In the genomic region with DNA sequence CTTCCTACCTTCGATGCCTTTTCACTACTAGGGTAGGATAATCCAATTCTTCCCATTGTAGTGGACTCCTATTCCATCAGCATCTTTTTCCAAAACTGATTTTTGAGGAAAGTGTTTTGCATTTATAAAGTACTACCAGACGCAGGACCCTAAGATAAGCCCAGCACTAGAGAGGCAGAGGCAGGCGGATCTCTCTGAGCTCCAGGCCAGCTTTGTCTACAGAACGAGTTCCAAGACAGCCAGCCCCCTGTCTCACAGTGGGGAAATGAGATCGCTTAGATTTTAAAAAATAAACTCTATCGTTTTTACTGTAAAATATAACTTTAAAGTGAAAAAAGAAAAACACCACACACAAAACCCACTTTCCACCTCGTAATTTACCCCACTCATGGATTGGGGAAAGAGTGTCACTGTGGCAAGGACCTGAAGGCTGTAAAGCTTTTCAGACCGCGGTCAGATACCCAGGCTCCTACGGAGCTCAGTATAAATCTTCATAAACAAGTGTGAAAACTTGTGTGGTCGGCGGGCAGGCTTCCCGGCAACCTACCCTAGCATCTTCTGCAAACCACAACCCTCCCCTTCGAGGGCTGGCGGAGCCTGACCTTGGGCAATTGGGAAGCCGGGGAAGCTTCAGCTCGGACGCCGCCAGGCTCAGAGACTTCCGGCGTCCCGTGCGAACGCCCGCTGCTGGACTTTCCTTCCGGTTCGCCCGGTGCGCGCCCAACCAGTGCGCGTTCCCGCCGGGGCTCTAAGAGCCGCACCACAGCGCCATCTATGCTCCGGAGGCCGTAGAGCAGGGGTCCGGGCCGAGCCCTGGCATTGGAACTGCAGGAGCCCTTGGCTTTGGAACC, we compare ENCODE assay signal across 7 mouse cellular contexts. TPM values are rescaled to one million over a fixed set of nuclear protein-coding genes. Genes with fewer than 3 reads are reported as not detected.
DNase-seq lines count a peak whose midpoint lies in the region; ATAC-seq and TF ChIP-seq lines count a peak whose summit lies in the region.

A gene (minus strand): TSS at position 747 of the 851 bp plus-strand sequence.

- peak; percentile 78 for TF ChIP-seq CTCF in kidney, adult 2 months (conservative IDR thresholded peaks at IDR 0.05; ENCODE audit: insufficient read depth, insufficient read length, low read depth, low read length)
- TF ChIP-seq CTCF in spleen, adult 2 months (IDR thresholded peaks at IDR 0.05; ENCODE audit: extremely low read depth, insufficient read depth, insufficient read length, insufficient replicate concordance), result peak; percentile 81

- H3K27me3 ChIP-seq in embryonic facial prominence, embryonic 11.5 days (ENCODE audit: control insufficient read depth, insufficient read depth, low read length), result no peaks in the 10 kb centered on the region
- no peaks in the 10 kb centered on the region for H3K27me3 ChIP-seq in kidney, adult 2 months (replicated peaks; ENCODE audit: control insufficient read depth, insufficient read depth, low read length)
- H3K27me3 ChIP-seq in limb, embryonic 12.5 days, result peaks cover 8% of the 10 kb centered on the region
- no peaks in the 10 kb centered on the region for H3K27me3 ChIP-seq in midbrain, embryonic 15.5 days (replicated peaks)
- no peaks in the 10 kb centered on the region for H3K27me3 ChIP-seq in spleen, adult 2 months (ENCODE audit: control insufficient read depth, insufficient read depth, low read length)

- peak; percentile 90 for ATAC-seq in embryonic facial prominence, embryonic 11.5 days (replicated peaks; ENCODE audit: insufficient number of reproducible peaks, low FRiP score, low TSS enrichment, low read depth)
- peak; percentile 88 for ATAC-seq in limb, embryonic 12.5 days (ENCODE audit: insufficient number of reproducible peaks, insufficient read depth, low FRiP score, low TSS enrichment, low read depth)
- ATAC-seq in midbrain, embryonic 15.5 days (replicated peaks), result peak; percentile 97

- peak within 1 kb of the TSS; percentile 70 for H3K4me3 ChIP-seq in embryonic facial prominence, embryonic 11.5 days (ENCODE audit: low read depth, low read length)
- H3K4me3 ChIP-seq in kidney, adult 2 months (ENCODE audit: insufficient read depth, low read depth, low read length), result peak within 1 kb of the TSS; percentile 76
- H3K4me3 ChIP-seq in limb, embryonic 12.5 days (replicated peaks), result peak within 1 kb of the TSS; percentile 58
- H3K4me3 ChIP-seq in midbrain, embryonic 15.5 days, result peak within 1 kb of the TSS; percentile 73
- peak within 1 kb of the TSS; percentile 74 for H3K4me3 ChIP-seq in spleen, adult 2 months (ENCODE audit: extremely low read depth, insufficient read depth, insufficient read length)

- H3K9ac ChIP-seq in embryonic facial prominence, embryonic 11.5 days (replicated peaks; ENCODE audit: low read length), result peak within 1 kb of the TSS; percentile 78
- H3K9ac ChIP-seq in limb, embryonic 12.5 days (replicated peaks), result peak within 1 kb of the TSS; percentile 68
- peak within 1 kb of the TSS; percentile 71 for H3K9ac ChIP-seq in midbrain, embryonic 15.5 days

- 6% methylated on average over 40 of the region's 40 CpGs for WGBS in embryonic facial prominence, embryonic 11.5 days
- 5% methylated on average over 40 of the region's 40 CpGs for WGBS in kidney, adult 2 months
- WGBS in limb, embryonic 12.5 days, result 6% methylated on average over 40 of the region's 40 CpGs
- 5% methylated on average over 40 of the region's 40 CpGs for WGBS in midbrain, embryonic 15.5 days
- 5% methylated on average over 40 of the region's 40 CpGs for WGBS in spleen, adult 2 months

- H3K27ac ChIP-seq in embryonic facial prominence, embryonic 11.5 days (replicated peaks; ENCODE audit: low read depth, low read length), result peak within 1 kb of the TSS; percentile 53; the same call in 1 of the 2 replicates
- peak within 1 kb of the TSS; percentile 77 for H3K27ac ChIP-seq in kidney, adult 2 months (ENCODE audit: insufficient read depth, low read depth, low read length)
- H3K27ac ChIP-seq in limb, embryonic 12.5 days, result peak within 1 kb of the TSS; percentile 78
- H3K27ac ChIP-seq in midbrain, embryonic 15.5 days, result peak within 1 kb of the TSS; percentile 85
- peak within 1 kb of the TSS; percentile 61 for H3K27ac ChIP-seq in spleen, adult 2 months (ENCODE audit: insufficient read depth, low read length)

- peak within 1 kb of the TSS; percentile 34 for H3K4me2 ChIP-seq in embryonic facial prominence, embryonic 11.5 days (ENCODE audit: low read depth, low read length)
- peak within 1 kb of the TSS; percentile 66 for H3K4me2 ChIP-seq in limb, embryonic 12.5 days
- peak within 1 kb of the TSS; percentile 76 for H3K4me2 ChIP-seq in midbrain, embryonic 15.5 days

- no peaks in the 10 kb centered on the region for H3K36me3 ChIP-seq in embryonic facial prominence, embryonic 11.5 days (replicated peaks; ENCODE audit: control insufficient read depth, insufficient read depth, low read depth, low read length)
- H3K36me3 ChIP-seq in kidney, adult 2 months (ENCODE audit: control insufficient read depth, insufficient read depth, low read length), result no peaks in the 10 kb centered on the region
- no peaks in the 10 kb centered on the region for H3K36me3 ChIP-seq in limb, embryonic 12.5 days
- no peaks in the 10 kb centered on the region for H3K36me3 ChIP-seq in midbrain, embryonic 15.5 days (replicated peaks)
- no peaks in the 10 kb centered on the region for H3K36me3 ChIP-seq in spleen, adult 2 months (ENCODE audit: control insufficient read depth, insufficient read depth, low read length)

- no peaks in the 10 kb centered on the region for H3K9me3 ChIP-seq in embryonic facial prominence, embryonic 11.5 days (replicated peaks; ENCODE audit: control insufficient read depth, low read length)
- no peaks in the 10 kb centered on the region for H3K9me3 ChIP-seq in limb, embryonic 12.5 days
- no peaks in the 10 kb centered on the region for H3K9me3 ChIP-seq in midbrain, embryonic 15.5 days

- H3K4me1 ChIP-seq in embryonic facial prominence, embryonic 11.5 days (ENCODE audit: control insufficient read depth, insufficient read depth, low read length), result no peaks in the 10 kb centered on the region
- no peaks in the 10 kb centered on the region for H3K4me1 ChIP-seq in kidney, adult 2 months (ENCODE audit: control insufficient read depth, insufficient read depth, low read length)
- 0 out of 2 replicates have a peak, but pooled peaks cover 3% of the 10 kb centered on the region for H3K4me1 ChIP-seq in limb, embryonic 12.5 days (replicated peaks)
- H3K4me1 ChIP-seq in midbrain, embryonic 15.5 days, result peaks cover 11% of the 10 kb centered on the region
- H3K4me1 ChIP-seq in spleen, adult 2 months (ENCODE audit: control insufficient read depth, insufficient read depth, insufficient read length), result peaks cover 2% of the 10 kb centered on the region; the same call in 1 of the 2 replicates

- peak; percentile 74 for TF ChIP-seq POLR2A in kidney, adult 2 months (IDR thresholded peaks at IDR 0.05; ENCODE audit: low read depth, low read length)
- TF ChIP-seq POLR2A in spleen, adult 2 months (IDR thresholded peaks at IDR 0.05; ENCODE audit: low read depth, low read length), result peak; percentile 65

- DNase-seq in adrenal gland, postnatal 14 days, result peak; percentile 96
- peak; percentile 95 for DNase-seq in embryonic facial prominence, embryonic 11.5 days (ENCODE audit: low spot score)
- peak; percentile 92 to 96 for DNase-seq in heart, adult 18-20 months
- peak; percentile 94 for DNase-seq in kidney, adult 2 months
- DNase-seq in spleen, adult 2 months (ENCODE audit: low read depth in 1 of 2, low spot score in 2 of 2), result peak; percentile 73 to 84

RNA-seq across cellular contexts. Expression of the gene that starts here (rescaled TPM):
- 15.8 and 17.7 TPM in 2 replicates for total RNA-seq in adrenal gland, postnatal 14 days (2021)
- 47.1 and 54.7 TPM in 2 replicates for polyA plus RNA-seq in embryonic facial prominence, embryonic 11.5 days (2014; fragmentation: Nextera tagmentation; extraction: Ambion mirVana)
- 10 to 100 TPM; 62.3 to 65.8 TPM for total RNA-seq in heart, adult 18-20 months (2021)
- polyA plus RNA-seq in kidney, adult 2 months (2012; rRNA removed), result 8.5 and 13.2 TPM in 2 replicates
- 44.7 and 45.9 TPM in 2 replicates for polyA plus RNA-seq in limb, embryonic 12.5 days (2016; fragmentation: Nextera tagmentation; extraction: Ambion mirVana)
- 39.9 and 42.5 TPM in 2 replicates for polyA plus RNA-seq in midbrain, embryonic 15.5 days (2015; fragmentation: Nextera tagmentation; extraction: Ambion mirVana)
- polyA plus RNA-seq in spleen, adult 2 months (2012; rRNA removed), result 1.0 and 1.1 TPM in 2 replicates

Comparison
In these comparisons a context has a peak if more than half of its experiments do, and no peak if none do; other contexts are left out.
1. Peak in every context shown above with its lines: DNase-seq, ATAC-seq, H3K4me3 ChIP-seq and H3K27ac ChIP-seq.